Mouse (Mus musculus): ENCODE data around the gene Naip5.
"Not testable (repeated sequence)": the region's sequence is repeated elsewhere in the genome, so short reads cannot be mapped to it uniquely, and the experiment has no call there.

Gene Naip5

DNA sequence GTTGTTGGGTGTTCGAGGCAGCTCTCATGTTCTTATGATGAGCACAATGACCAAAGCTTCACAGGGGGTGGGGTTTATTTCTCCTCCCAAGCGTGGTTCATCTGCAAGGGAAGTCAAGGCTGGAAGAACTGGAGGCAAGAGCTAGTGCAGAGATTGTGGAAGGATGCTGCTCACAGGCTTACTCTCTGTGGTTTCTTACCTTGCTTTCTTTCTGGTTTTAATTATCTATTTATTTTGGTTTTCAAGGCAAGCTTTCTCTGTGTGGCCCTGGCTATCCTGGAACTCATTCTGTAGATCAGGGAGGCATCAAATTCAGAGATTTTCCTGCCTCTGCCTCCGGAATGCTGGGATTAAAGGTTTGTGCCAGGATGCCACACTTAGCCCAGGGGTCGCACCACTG is at the start of gene Naip5:
Gene Naip5, minus strand, starts transcription at position 101 of the 400 bp plus-strand sequence.
- not testable (repeated sequence) for DNase-seq

DNA sequence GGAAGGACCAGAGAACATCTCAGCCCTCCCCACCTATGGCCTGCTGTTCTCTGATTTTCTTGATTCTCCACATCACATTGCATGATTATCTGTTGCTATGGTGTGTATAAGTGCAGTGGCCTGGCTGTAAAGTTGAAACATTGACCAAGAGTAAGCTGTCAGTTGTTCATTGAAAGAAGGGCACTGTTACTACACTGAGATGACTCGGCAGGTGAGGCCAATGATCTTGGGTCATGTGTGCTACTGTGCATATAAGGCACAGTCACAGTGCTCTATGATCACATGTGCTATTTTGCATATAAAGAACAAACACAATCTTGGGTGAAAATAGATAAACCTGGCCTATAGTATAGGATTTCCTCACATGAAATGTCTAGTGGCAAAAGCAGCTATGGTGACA is 38.5 kb upstream of the Naip5 start:
- DNase-seq = no peak

GRCm38 (mm10) chr13:100271474-100272132 is 25.5 kb upstream of the Naip5 start:
- DNase-seq = not testable (repeated sequence)

DNA sequence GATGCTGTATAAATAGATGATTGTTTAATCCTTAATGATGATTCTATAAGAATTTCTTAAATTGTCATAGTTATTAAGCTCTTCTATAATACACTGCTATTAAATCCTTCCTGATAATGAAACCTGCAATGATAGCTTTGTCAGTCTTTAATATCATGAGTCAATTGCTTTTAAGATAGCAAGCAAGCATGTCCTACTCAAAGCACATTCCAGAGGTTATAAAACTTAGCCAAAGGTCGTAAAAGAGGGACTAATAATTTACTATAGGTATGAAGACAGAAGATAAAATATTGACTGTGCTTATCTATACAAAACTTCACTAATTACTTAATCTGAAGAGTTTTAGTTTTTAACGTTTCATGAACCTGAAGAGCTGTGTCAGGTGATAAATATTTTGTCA is 10.9 kb upstream of the Naip5 start:
- DNase-seq = not testable (repeated sequence)

- DNase-seq = not testable (repeated sequence)
Observed at GRCm38 (mm10) chr13:100255925-100256324, 9.8 kb upstream of the Naip5 start.

DNA sequence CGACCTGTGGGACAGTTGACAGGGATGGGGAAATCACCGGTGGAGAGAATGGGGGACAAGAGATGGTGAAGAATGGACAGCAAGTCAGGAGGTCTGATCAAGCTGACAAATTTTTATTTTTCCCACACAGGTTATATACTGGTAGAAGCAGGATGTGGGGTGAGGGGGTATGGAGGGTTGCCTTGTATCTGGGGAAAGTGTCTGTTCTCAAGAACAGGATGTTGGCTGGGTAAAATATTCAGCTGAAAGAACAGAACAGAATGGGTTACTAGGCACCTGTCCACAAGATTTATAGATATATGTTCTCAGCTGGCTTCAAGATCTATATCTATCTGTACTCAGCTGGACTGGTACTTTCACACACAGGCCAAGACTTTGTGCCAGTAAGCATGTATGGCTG is 5.8 kb upstream of the Naip5 start:
- not testable (repeated sequence) for DNase-seq

GRCm38 (mm10) chr13:100246896-100247519 is 885 bp upstream of the Naip5 start:
- not testable (repeated sequence) for DNase-seq

GRCm38 (mm10) chr13:100243702-100244101 is 2.4 kb downstream of the Naip5 start:
- DNase-seq = no peak

DNA sequence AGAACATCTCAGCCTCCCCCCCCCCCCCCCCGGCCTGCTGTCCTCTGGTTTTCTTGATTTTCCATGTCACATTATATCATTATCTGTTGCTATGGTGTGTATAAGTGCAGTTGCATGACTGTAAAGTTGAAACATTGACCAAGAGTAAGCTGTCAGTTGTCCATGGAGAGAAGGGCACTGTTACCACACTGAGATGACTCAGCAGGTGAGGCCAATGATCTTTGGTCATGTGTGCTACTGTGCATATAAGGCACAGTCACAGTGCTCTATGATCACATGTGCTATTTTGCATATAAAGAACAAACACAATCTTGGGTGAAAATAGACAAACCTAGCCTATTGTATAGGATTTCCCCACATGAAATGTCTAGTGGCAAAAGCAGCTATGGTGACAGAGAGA is 32.4 kb downstream of the Naip5 start:
- not testable (repeated sequence) for DNase-seq

DNA sequence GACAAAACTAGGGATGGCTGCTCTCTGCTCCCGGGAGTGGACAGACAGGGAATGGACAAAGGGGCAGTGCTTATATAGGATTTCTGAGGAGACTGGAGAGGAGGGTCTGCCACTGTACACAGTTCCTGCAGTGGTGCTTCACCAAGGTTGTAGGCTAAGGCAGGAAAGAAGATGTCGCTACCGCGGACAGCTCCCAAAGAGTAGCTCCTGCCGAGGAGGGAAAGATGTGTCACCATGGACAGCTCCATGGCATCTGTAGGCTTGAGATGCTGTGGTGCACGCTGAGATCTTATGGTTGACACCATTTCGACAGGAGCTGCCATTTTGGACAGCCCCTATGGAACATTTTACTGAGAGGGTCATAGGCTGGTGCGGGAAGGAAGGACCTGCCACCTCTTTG is 35.6 kb downstream of the Naip5 start:
- DNase-seq = peak; percentile 7

- DNase-seq = no peak
Observed at GRCm38 (mm10) chr13:100203319-100203718, 42.8 kb downstream of the Naip5 start.

DNA sequence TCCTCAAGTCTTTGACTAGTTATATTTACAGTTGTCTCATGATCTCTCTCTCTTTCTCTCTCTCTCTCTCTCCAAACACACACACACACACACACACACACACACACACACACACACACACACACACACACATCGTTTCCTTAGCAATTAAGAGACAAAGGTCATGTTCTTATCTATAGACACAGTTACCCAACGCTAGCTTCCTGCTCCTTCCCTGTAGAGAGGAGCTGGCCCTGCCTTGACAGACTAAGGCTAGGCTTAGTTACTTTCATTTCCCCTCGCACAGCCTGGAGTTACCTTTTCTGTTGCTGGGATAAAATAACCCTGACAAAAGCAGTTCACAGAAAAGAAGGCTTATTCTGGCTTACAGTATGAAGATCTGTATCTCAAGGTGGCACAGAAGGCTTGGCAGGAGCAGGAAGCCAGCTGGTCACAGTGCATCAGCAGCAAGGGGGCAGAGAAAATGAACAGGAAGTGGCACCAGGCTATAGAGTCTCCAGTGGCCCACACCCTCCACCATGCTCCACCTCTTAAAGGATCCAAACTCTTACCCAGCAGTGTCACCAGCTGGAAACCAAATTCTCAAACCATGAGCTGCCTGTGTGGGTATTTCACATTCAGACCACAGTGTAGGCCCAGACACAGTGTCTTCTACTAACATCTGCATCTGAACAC is 44.3 kb downstream of the Naip5 start, which contains the start of gene Naip2:
Gene Naip2, minus strand, starts transcription at position 434 of the 675 bp plus-strand sequence.
- not testable (repeated sequence) for DNase-seq

DNA sequence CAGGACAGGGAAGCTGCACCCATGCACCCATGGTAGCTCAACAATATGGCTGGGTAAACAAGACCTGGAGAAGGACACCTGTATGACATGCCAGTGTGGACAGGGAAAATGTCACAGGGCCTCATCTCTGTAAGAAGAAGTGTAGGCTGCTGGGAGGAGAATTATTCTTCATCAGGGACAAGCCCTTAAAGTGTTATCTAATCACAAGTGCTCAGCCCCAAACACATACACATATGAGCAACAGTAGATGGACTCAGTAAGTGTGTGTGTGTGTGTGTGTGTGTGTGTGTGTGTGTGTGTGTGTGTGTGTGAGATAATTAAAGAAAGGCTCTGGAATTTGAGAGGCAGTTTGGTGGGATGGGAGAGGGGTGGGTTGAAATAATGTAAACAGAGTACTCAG is 45.3 kb downstream of the Naip5 start:
- DNase-seq = no peak

GRCm38 (mm10) chr13:100195421-100195820 is 50.7 kb downstream of the Naip5 start:
- no peak for DNase-seq

GRCm38 (mm10) chr13:100183111-100183510 is 63.0 kb downstream of the Naip5 start:
- DNase-seq = not testable (repeated sequence)

- DNase-seq = not testable (repeated sequence)
Observed at GRCm38 (mm10) chr13:100174360-100174759, 71.8 kb downstream of the Naip5 start.

GRCm38 (mm10) chr13:100166378-100166777 is 79.7 kb downstream of the Naip5 start:
- not testable (repeated sequence) for DNase-seq

DNA sequence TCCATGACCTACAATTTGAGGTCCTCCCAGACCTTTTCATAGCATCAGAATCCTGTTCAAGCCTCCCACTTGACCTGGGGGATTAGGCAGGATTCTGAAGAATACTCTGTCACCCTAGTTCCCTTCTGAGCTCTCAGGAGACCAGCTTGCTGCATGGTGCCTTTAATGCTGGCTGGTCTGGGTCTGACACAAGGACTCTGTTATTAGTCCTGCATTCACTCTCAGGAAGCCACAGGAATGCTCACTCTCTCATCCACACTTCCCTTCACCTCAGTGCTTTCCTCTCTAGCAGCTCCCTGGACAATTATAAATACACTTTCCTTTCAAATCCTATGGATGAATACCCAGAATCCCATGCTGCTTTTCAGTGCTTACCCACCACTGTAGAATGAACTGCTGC is 83.7 kb downstream of the Naip5 start:
- not testable (repeated sequence) for DNase-seq
